Mouse (Mus musculus): ENCODE measurements at regions not wholly inside any gene's neighbourhood (a gene's known extent, or its start where the extent isn't known, plus 50 kb on each side); places are given as distances from the start of the nearest gene placed in this dataset.

DNA sequence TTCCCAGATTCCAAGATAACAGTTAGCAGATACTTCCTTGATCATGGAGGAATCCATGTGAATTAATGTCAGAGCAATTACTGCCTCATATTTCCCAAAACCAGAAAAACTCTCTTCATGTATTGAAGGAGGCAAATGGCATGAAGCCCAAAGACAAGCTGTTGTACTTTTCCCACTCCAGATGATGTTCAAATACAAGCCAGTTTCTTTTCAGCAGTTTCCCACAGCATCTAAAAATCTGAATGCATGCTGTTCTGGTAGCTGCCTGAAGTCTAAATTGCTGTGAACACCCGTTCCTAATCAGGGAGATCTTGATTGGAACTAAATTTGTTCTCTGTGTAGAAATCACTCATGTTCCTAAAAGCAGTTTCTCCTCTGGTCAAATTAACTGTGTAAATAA, 83.0 kb downstream of the Rps12 start:
- TF ChIP-seq CTCF (conservative IDR thresholded peaks at IDR 0.05; ENCODE audit: insufficient read depth, insufficient read length, low read depth, low read length) (no peak), POLR2A (IDR thresholded peaks at IDR 0.05; ENCODE audit: low read depth, low read length) (no peak)
